Mouse (Mus musculus) heart, adult 2 months (tissue): ENCODE results near the gene Necab3.

ENCODE experiments used
- CTCF ChIP-seq: fragments of 200-600 bp; IDR thresholded peaks from 2 replicates; pipeline ENCODE4 v1.8.1; 2022; ENCODE audit warnings: antibody characterized with exemption, mild to moderate bottlenecking, moderate library complexity
- POLR2A ChIP-seq: fragments of 200-500 bp; IDR thresholded peaks from 2 replicates; pipeline ENCODE4 v1.6.1; 2011; ENCODE audit warnings: mild to moderate bottlenecking, low read depth, low read length, control low read depth; ENCODE audit not compliant: insufficient read depth

- no peak for TF ChIP-seq POLR2A
- TF ChIP-seq CTCF: peak; percentile 42
Observed at GRCm38 (mm10) chr2:154569836-154570286, 11.2 kb upstream of the Necab3 start, which contains the start of gene E2f1.
